Mouse (Mus musculus): ENCODE measurements around the gene Fkbp15. TPM values are rescaled to one million over a fixed set of nuclear protein-coding genes. Genes with fewer than 3 reads are reported as not detected.
"Not testable (repeated sequence)": the region's sequence is repeated elsewhere in the genome, so short reads cannot be mapped to it uniquely, and the experiment has no call there.

The Fkbp15 gene
- total and polyA plus RNA-seq, 2 experiments from 2014 or later = 19.1 to 43.3 TPM

DNA sequence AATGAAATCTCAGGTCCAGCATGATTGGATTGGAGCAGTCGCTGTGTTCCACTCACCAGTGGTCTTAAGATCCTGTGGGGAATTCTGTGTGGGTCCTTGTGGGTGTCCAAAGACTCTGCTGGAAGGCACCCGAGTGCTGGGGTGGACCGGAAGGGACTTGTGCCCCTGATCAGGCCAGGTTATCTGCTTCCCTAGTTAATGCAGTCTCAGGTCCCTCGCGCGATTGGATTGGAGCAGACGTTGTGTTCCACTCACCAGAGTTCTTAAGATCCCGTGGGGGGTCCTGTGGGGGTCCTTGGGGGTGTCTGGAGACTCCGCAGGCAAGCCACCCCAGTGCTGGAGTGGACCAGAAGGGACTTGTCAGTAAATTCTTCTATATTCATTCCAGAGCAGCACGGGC, 87.7 kb downstream of the Fkbp15 start:
- no peak for ATAC-seq
- WGBS = 88% methylated on average over 10 of the region's 10 CpGs
- no peak for DNase-seq

DNA sequence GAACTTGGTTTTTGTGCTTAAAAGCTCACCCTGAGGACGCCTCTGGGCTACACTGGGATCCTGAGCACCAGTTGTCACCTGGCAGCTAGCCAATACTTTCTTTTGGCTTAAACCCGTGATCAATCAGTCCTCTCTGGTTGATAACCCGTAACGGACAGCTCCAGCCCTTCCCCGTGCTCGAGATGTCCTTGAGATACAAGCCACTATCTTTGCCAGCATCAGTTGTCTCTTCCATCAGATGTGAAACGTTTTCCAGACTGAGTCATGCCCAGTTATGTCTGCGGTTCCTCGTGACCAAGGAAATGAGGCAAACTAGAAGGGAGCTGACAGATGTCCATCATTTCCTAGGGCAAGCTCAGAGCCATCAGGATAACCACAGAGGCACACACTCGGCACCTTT, 93.2 kb downstream of the Fkbp15 start:
- Histone ChIP-seq H3K27ac (ENCODE audit: low read depth, low read length) (no peak overlapping the region), H3K36me3 (ENCODE audit: insufficient read depth) (no peaks in the 10 kb centered on the region), H3K9me3 (ENCODE audit: low read length) (no peaks in the 10 kb centered on the region), H3K4me1 (ENCODE audit: insufficient read depth) (no peaks in the 10 kb centered on the region), H3K4me2 (ENCODE audit: low read depth) (no peak overlapping the region), H3K27me3 (ENCODE audit: insufficient read depth, low read length) (no peaks in the 10 kb centered on the region), H3K9ac (no peak overlapping the region), H3K4me3 (ENCODE audit: low read depth, low read length) (no peak overlapping the region)
- ATAC-seq (no peak), DNase-seq (no peak)
- WGBS = 75% methylated on average over 10 of the region's 10 CpGs
- TF ChIP-seq CTCF (IDR thresholded peaks at IDR 0.05; ENCODE audit: low read depth) = no peak

More for the DNA sequence above, 87.7 kb downstream of the Fkbp15 start:
- H3K4me1 ChIP-seq (ENCODE audit: insufficient read depth) = no peaks in the 10 kb centered on the region
- H3K4me2 ChIP-seq (ENCODE audit: low read depth) = no peak overlapping the region
- no peaks in the 10 kb centered on the region for H3K27me3 ChIP-seq (ENCODE audit: insufficient read depth, low read length)
- no peak overlapping the region for H3K4me3 ChIP-seq (ENCODE audit: low read depth, low read length)
- TF ChIP-seq CTCF (IDR thresholded peaks at IDR 0.05; ENCODE audit: low read depth) = no peak
- no peaks in the 10 kb centered on the region for H3K9me3 ChIP-seq (ENCODE audit: low read length)
- no peaks in the 10 kb centered on the region for H3K36me3 ChIP-seq (ENCODE audit: insufficient read depth)
- no peak overlapping the region for H3K9ac ChIP-seq
- H3K27ac ChIP-seq (ENCODE audit: low read depth, low read length) = no peak overlapping the region

- WGBS = 77% methylated on average over 7 of the region's 7 CpGs
- H3K36me3 ChIP-seq (ENCODE audit: insufficient read depth); H3K9ac ChIP-seq; H3K27ac ChIP-seq (ENCODE audit: low read depth, low read length); ATAC-seq; DNase-seq; H3K27me3 ChIP-seq (ENCODE audit: insufficient read depth, low read length); H3K4me3 ChIP-seq (ENCODE audit: low read depth, low read length); H3K9me3 ChIP-seq (ENCODE audit: low read length); H3K4me2 ChIP-seq (ENCODE audit: low read depth); H3K4me1 ChIP-seq (ENCODE audit: insufficient read depth): not testable (repeated sequence)
Observed at GRCm38 (mm10) chr4:62266016-62266415, 94.3 kb downstream of the Fkbp15 start.

DNA sequence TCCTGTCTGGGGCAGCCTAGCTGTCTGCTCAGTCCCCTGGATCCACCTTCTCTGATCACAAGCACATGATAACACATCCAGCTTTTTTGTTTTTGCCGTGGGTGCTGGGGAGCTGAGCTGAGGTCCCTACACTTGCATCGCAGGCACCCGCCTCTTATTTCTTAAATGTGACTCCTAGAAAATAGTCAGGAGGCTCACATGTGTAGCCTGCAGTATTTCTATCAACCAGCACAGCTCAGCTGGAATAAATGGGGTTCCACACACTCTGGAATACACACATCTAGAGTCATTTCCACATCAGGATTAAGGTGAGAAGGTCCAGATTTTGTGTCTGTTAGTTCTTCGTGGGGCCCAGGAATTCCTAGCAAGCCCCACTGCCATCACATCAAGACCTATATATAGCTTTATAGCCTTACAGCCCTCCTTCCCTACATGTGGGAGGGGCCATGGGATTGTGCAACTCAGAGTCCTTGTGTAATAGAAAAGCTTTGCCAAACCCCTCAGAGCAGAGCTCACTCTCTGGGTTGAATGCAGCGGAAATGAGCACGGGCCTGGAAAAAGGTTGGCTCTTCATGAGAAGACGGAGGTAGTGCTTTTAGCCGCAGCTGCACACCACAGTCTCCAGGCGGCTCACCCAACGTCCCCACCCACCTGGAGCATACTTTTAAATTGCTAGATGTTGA, 95.1 kb downstream of the Fkbp15 start:
- TF ChIP-seq CTCF (IDR thresholded peaks at IDR 0.05; ENCODE audit: low read depth) = no peak
- no peak overlapping the region for H3K4me2 ChIP-seq (ENCODE audit: low read depth)
- no peaks in the 10 kb centered on the region for H3K9me3 ChIP-seq (ENCODE audit: low read length)
- no peak overlapping the region for H3K27ac ChIP-seq (ENCODE audit: low read depth, low read length)
- no peak overlapping the region for H3K4me3 ChIP-seq (ENCODE audit: low read depth, low read length)
- WGBS = 80% methylated on average over 10 of the region's 10 CpGs
- H3K27me3 ChIP-seq (ENCODE audit: insufficient read depth, low read length) = no peaks in the 10 kb centered on the region
- no peaks in the 10 kb centered on the region for H3K4me1 ChIP-seq (ENCODE audit: insufficient read depth)
- DNase-seq (no peak), ATAC-seq (no peak)
- no peaks in the 10 kb centered on the region for H3K36me3 ChIP-seq (ENCODE audit: insufficient read depth)
- H3K9ac ChIP-seq = no peak overlapping the region

DNA sequence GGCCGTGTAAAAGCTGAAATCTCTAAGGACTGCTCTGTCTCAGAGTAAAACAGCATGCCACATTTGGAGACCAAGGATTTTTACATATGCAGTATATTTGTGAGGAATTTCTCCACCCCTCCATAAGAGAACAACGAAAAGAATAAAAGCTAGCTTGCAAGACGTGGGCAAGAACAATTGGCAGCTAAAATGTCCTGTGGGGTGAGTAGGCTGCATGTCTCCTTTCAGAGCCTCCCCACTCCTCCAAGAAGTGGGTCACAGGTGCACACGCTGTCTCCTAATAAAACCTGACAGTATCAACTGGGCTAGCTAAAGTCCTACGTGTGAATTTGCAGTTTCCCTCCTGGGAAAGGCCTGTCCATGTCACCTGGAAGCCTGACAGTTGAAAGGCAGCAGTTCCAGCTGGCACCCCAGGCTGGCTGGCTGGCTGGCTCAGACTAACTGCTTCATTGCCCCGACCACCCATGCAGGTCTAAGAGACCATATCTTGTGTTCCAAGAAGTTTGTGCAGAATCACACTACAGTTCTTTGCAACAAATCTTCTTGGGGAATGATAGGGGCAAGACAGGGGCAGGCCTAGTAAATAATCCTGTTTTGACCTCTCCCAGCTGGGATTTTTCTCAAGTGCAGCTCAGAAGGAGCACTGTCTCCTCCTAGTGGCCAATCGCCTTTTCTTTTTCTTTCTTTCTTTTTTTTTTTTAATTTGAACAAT, 97.1 kb downstream of the Fkbp15 start:
- Histone ChIP-seq H3K27me3 (ENCODE audit: insufficient read depth, low read length) (no peaks in the 10 kb centered on the region), H3K4me3 (ENCODE audit: low read depth, low read length) (no peak overlapping the region), H3K9me3 (ENCODE audit: low read length) (no peaks in the 10 kb centered on the region), H3K4me1 (ENCODE audit: insufficient read depth) (no peaks in the 10 kb centered on the region), H3K36me3 (ENCODE audit: insufficient read depth) (no peaks in the 10 kb centered on the region), H3K27ac (ENCODE audit: low read depth, low read length) (no peak overlapping the region), H3K4me2 (ENCODE audit: low read depth) (no peak overlapping the region), H3K9ac (no peak overlapping the region)
- peak; percentile 42; the same call in 1 of the 2 replicates for ATAC-seq
- TF ChIP-seq CTCF (IDR thresholded peaks at IDR 0.05; ENCODE audit: low read depth) = peak; percentile 69
- WGBS = 32% methylated on average over 7 of the region's 7 CpGs
- no peak for DNase-seq

GRCm38 (mm10) chr4:62262276-62262675, 98.1 kb downstream of the Fkbp15 start, which contains the start of gene Slc31a2:
Slc31a2 (plus strand) TSS chr4:62262562.
- Histone ChIP-seq H3K36me3 (ENCODE audit: insufficient read depth) (no peaks in the 10 kb centered on the region), H3K4me2 (ENCODE audit: low read depth) (no peak within 1 kb of the TSS), H3K27ac (ENCODE audit: low read depth, low read length) (no peak within 1 kb of the TSS), H3K9me3 (ENCODE audit: low read length) (no peaks in the 10 kb centered on the region), H3K4me3 (ENCODE audit: low read depth, low read length) (no peak within 1 kb of the TSS), H3K4me1 (ENCODE audit: insufficient read depth) (no peaks in the 10 kb centered on the region), H3K9ac (no peak within 1 kb of the TSS), H3K27me3 (ENCODE audit: insufficient read depth, low read length) (no peaks in the 10 kb centered on the region)
- WGBS = 52% methylated on average over 2 of the region's 2 CpGs
- no peak for ATAC-seq
- TF ChIP-seq CTCF (IDR thresholded peaks at IDR 0.05; ENCODE audit: low read depth) = no peak
- no peak for DNase-seq

GRCm38 (mm10) chr4:62256931-62257330, 103.4 kb downstream of the Fkbp15 start:
- Histone ChIP-seq H3K4me2 (ENCODE audit: low read depth) (no peak overlapping the region), H3K4me3 (ENCODE audit: low read depth, low read length) (no peak overlapping the region)
- 32% methylated on average over 8 of the region's 8 CpGs for WGBS

More at GRCm38 (mm10) chr4:62256931-62257330, 103.4 kb downstream of the Fkbp15 start:
- no peak overlapping the region for H3K27ac ChIP-seq (ENCODE audit: low read depth, low read length)
- no peaks in the 10 kb centered on the region for H3K9me3 ChIP-seq (ENCODE audit: low read length)
- ATAC-seq (no peak), DNase-seq (no peak)
- no peak overlapping the region for H3K9ac ChIP-seq
- no peaks in the 10 kb centered on the region for H3K4me1 ChIP-seq (ENCODE audit: insufficient read depth)
- no peaks in the 10 kb centered on the region for H3K27me3 ChIP-seq (ENCODE audit: insufficient read depth, low read length)
- TF ChIP-seq CTCF (IDR thresholded peaks at IDR 0.05; ENCODE audit: low read depth) = no peak
- no peaks in the 10 kb centered on the region for H3K36me3 ChIP-seq (ENCODE audit: insufficient read depth)
